Mouse (Mus musculus): ENCODE measurements around the gene Arntl.

Arntl gene

GRCm38 (mm10) chr7:113206644-113207470 lies at the start of gene Arntl:
TSS of gene Arntl (plus strand) at chr7:113207465.
- peak; percentile 97 for DNase-seq (ENCODE audit: extremely low spot score)

DNA sequence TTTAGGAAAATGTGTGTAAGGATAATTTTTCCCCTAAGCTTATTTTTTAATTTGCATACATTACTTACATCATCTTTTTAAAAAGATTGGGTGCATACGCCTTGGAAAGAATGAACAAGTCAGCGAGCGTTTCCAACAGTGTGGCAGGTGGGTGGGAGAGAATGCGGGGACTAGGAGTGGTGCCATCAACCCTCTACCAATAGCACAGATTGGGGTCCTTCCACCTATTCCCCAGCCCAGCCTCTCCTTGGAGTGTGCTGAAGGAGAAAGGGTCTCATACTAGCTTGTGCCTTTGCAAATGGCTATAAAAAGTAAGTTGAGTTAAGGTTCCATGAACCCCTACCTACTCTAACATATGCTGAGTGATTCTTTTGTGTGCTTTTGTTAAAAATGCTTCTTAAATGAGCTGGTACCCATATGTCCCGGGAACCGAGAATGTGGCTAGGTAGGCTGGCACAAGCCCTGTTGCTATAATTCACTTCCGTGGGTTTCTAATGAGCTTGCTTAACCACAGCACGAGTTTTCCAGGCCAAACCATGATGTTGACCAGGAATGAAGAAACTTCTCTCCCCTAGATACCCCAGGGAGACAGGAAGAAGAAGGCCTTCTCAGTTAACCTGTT lies 46.1 kb upstream of the Arntl start:
- DNase-seq (ENCODE audit: extremely low spot score): no peak

GRCm38 (mm10) chr7:113164719-113165118 lies 42.5 kb upstream of the Arntl start:
- no peak for DNase-seq (ENCODE audit: extremely low spot score)

DNA sequence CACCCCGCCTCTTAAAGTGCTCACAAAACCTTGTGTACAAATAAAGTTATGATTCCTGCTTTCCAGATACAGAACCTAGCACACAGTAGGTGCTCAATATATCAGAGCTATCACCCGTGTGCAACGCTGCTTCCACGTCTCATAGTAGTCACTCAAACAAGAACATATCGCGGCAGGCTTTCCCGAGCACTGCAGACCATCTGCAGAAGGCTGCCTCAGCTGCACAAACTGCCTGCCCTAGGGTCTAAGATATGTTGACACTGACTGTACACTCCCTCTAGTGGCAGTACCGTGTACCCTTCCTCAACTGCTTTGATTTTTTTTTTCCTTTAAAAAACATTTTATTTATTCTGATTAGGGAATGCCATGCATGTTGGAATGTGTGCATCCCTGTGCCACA lies 40.2 kb upstream of the Arntl start:
- peak; percentile 33 for DNase-seq (ENCODE audit: extremely low spot score)

DNA sequence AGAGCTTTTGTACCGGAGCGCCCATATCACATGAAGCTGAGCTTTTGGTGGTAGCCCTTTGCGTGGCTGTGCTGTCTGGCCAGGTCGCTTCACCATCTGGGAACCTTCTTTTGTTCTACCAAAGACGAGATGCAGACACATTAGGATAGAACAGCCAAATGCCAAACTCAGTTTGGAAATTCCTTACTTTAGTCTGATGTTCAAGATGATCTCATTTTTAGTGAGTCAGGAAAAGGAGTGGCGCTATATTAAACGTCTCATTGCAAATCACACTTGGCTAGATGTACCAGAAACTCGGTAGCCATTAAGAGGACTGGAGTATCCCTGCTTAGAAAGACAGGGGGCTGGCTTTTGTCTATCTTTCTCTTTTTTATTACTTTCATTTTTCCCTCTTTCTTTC lies 38.7 kb upstream of the Arntl start:
- DNase-seq (ENCODE audit: extremely low spot score): no peak

GRCm38 (mm10) chr7:113172425-113172824 lies 34.8 kb upstream of the Arntl start:
- no peak for DNase-seq (ENCODE audit: extremely low spot score)

DNA sequence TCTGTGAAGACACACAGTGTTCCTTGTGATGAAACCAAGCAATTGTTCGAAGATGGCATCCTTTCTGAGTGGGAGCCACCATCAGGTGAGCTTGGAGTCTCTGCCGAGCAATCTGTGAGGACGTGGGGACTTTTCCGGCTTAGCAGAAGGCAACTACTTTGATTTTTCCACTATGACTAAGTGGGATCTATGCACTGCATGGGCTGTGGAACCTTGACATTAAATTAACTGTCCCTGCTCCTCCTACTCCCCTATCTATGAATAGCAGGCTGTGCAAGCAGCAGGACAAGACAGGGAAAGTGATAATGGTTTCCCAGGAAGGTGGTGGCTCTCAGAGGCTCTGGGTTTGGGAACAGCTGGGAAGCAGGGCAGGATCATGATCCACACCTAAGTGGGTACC lies 31.8 kb upstream of the Arntl start:
- no peak for DNase-seq (ENCODE audit: extremely low spot score)

DNA sequence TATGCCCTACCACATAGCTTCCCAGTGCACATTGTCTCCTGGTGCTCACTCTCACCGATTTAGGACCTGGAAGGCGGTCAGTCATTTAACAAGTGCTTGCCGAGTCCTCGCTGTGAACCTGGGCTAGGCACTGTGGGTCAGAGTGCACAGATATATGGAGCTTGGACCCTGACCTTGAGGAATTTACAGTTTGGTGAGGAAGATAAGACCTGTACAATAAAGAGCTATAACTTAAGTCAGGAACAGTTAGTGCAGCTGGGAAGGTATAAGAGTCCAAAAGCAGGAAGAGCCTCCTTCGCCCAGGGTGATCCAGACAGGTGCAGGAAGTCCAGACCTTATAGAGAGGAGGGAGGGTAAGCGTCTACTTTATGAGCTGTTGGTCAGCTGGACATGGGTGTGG lies 29.2 kb upstream of the Arntl start:
- no peak for DNase-seq (ENCODE audit: extremely low spot score)

GRCm38 (mm10) chr7:113183787-113184186 lies 23.5 kb upstream of the Arntl start:
- DNase-seq (ENCODE audit: extremely low spot score): no peak

DNA sequence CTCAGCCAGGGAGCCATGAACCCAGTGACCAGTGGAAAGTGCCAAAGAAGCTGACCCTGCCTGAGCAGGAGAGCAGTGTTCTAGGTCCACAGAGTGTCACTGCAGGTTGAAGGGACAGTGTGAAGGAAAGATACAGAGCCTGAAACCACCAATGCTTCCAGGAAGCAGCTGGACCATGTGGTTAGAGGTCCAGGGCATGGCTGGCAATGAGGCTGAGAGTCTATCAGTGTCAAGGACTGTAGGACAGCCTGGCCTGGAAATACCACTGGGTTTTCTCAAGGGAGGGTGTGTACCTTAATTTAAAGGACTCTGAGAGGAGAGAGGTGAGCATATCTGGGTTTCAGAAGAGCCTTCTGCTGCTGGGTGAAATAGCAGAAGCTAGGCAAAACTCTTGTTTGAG lies 22.2 kb upstream of the Arntl start:
- DNase-seq (ENCODE audit: extremely low spot score): no peak

- DNase-seq (ENCODE audit: extremely low spot score): no peak
These were observed 21.0 kb upstream of the Arntl start for GRCm38 (mm10) chr7:113186041-113186800.

DNA sequence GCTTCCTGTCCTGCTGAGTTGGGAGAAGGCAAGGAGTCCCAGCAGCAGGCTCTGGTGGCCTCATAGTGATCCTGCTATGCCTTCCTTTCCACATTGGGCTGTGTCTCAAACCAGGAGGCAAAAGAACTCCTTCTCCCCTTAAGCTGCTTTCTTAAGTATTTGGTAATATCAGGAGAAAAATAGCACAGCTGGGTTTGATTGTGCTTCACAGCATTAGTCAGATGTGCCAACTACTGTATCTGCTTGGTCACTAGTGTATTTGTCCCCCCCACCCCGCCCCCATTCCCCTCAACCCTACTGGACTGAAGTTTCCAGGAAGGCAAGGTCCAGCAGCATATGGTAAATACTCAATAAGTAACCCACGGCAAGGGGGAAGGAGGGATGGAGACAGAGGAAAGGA lies 19.2 kb upstream of the Arntl start:
- DNase-seq (ENCODE audit: extremely low spot score): no peak

- DNase-seq (ENCODE audit: extremely low spot score): no peak
These were observed 18.7 kb upstream of the Arntl start for GRCm38 (mm10) chr7:113188566-113188965.

DNA sequence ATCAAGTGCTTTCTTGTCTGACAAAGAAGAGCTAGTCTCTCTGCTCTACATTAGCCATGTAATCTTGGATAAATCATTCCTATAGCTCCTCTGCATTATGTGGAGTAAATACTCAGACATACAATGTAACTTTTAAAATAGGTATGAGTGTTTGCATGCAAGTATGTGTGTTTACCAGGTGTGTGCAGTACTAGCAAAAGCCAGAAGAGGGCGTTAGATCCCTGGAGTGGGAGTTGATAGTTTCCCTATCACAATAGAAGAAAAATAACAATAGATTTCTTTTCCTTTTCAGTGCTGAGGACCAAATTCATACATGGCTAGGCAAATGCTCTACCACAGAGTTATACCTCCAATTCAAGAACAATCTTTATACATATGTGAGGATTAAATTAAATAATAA lies 15.5 kb upstream of the Arntl start:
- DNase-seq (ENCODE audit: extremely low spot score): no peak

GRCm38 (mm10) chr7:113192714-113193365 lies 14.4 kb upstream of the Arntl start:
- no peak for DNase-seq (ENCODE audit: extremely low spot score)

GRCm38 (mm10) chr7:113193872-113194271 lies 13.4 kb upstream of the Arntl start:
- DNase-seq (ENCODE audit: extremely low spot score): no peak

DNA sequence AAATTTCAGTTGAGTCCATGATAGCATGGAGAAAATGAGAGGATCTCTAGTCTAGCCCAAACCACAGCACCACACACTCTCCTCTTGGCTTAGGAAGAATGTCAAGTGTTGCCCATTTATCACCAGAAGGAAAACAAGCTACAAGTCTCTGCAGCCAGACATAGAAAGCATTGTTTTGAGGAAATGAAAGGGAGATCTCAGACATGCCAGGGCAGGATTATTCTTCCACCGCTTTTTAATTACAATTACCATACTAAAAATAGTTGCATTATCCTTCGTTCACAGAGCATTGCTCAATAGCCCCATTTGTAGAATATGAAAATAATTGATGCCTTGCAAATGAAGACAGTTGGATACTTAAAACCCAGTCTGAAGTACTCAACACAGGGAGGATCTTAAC lies 12.0 kb upstream of the Arntl start:
- DNase-seq (ENCODE audit: extremely low spot score): no peak

- DNase-seq (ENCODE audit: extremely low spot score): no peak
These were observed 11.1 kb upstream of the Arntl start for GRCm38 (mm10) chr7:113196171-113196570.

GRCm38 (mm10) chr7:113197161-113197775 lies 10.0 kb upstream of the Arntl start:
- DNase-seq (ENCODE audit: extremely low spot score): peak; percentile 15

- no peak for DNase-seq (ENCODE audit: extremely low spot score)
These were observed 5.7 kb upstream of the Arntl start for GRCm38 (mm10) chr7:113201584-113201983.

GRCm38 (mm10) chr7:113207471-113208387 lies 464 bp downstream of the Arntl start:
- DNase-seq (ENCODE audit: extremely low spot score): peak; percentile 33
